Mouse (Mus musculus) adrenal gland (tissue): Measurements from ENCODE around the gene Ptprg.

Experiments used
- intact Hi-C: fragments of 180-260 bp; cut with DNase I; formaldehyde crosslinking; loops from one replicate; pipeline ENCODE4 v1.15.1; 2025

The Ptprg gene

DNA sequence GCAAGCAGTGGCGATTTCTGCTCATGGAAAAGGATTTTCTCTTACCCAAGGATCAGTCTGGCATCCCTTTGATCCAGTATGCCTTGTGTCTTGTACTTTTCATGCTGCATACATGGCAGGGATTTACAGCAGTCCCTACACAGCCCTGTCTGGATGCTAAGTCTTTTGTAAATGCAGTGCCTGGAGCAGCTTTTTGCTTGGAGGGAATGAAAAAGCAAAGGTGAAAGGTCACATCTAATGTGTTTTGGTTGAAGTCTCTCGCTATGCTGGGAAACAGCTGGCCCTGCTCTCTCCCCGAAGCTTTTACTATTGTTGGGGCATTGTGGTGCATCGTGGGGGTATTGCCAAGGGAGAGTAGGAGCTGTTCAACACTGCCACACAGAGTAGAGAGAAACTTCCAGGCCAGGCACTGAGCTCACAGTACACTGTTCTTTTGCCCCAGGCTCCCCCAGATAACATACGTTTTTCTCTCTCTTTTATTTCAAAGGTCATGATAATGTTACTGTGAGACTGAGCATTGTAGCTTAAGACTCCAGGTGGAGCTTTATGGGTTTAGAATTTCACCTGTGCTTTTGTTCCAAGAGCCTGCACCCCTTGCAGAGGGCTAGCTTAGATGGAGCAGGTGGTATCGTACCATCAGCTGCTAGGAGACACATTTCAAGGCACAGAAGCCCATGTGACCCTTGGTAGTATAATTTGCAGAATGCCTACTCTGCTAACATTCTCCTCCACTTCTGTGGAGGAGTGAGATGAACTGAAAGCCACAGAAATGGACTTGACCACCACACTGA, 529.0 kb downstream of the Ptprg start:
- intact Hi-C loops = no loop called here

DNA sequence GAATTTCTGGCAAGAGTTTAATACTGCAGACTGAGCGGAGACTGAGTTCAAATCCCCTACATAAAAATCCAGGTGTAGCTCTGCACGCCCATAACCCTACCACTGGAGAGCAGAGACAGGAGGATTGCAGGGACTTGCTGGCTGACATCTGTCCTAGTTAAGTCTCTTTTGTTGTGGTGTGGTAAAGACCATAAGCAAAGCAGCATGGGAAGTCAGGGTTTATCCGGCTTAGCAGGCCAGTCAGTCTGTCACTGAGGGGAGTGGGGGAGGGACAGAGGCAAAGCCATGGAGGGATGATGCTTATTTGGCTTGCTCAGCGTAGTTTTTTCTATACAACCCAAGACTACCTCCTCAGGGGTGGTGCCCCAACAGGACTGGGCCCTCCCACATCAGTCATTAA, 530.7 kb downstream of the Ptprg start:
- intact Hi-C loops = no loop called here

DNA sequence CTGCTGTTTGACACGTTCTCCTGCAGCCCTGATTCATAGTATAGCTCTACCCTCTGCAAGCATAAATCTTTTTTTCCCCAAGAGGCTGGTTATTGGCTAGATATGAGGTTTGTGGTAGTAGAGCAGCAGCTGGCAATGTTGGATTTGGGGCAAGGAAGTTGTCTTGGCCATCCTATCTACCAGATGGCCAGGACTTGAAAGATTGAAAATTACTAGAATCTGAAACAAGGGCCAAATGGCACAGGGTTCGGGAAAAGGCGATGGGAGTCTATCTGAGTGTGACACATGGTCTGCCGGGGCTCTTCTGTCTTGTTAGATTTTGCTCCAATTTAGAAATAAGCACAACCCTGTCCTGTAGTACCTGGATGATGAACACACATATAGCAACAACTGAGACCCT, 531.7 kb downstream of the Ptprg start:
- intact Hi-C loops = no loop called here

DNA sequence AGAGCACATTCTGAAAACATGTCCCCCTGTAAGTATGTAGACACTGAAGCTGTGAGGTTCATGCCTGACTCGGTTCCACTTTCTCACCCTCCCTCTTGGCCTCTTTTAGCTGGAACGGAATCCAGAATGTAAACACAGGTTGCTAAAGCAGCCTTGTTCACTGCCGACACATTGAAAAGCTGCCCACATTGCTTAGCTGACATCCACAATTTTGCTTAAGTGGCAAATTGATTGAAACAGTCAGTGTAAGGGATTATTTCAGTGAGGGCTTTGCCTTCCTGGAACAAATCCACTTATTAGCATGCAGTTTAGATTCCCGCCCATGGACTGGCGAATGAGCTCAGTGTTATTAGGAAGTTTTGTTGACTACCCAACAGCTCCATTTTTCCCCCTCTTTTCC, 532.8 kb downstream of the Ptprg start:
- intact Hi-C loops = no loop called here

DNA sequence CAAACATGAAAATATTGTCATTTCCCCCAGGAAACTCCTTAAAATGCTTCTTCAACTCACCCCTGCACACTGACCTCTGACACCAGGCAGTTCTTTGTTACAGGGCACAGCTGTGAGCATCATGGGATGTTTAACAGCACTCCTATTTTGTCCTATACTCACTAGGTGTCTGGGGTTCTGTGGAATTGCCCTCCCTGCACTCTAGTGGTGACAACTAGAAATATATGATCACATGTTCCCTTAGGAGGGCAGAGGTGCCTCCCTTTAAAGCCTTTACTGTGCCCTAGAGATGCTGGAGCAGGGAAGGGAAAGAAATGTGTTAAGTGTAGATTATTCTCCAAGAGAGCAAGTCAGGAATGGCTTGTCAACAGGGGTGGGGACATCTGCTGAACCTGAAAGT, 536.6 kb downstream of the Ptprg start:
- intact Hi-C loops = no loop called here

DNA sequence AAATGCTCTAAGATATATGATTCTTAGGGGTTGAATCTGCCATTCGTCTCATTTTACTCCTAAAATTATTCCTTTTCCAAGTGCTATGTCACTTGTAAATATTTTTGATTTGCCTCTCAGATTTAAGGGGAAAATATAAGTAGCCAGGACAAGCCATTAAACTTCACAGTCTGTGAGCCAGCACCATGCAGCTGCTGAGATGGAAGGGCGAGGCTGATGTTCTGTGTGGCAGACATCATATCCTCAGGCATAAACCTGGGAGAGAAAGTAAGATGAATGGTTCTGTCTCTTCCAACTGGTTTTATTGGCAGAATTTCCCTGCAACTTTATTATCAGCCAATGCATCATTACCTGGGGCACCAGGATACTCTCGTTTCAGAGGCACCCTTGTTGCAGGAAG, 538.4 kb downstream of the Ptprg start:
- intact Hi-C loops = no loop called here

DNA sequence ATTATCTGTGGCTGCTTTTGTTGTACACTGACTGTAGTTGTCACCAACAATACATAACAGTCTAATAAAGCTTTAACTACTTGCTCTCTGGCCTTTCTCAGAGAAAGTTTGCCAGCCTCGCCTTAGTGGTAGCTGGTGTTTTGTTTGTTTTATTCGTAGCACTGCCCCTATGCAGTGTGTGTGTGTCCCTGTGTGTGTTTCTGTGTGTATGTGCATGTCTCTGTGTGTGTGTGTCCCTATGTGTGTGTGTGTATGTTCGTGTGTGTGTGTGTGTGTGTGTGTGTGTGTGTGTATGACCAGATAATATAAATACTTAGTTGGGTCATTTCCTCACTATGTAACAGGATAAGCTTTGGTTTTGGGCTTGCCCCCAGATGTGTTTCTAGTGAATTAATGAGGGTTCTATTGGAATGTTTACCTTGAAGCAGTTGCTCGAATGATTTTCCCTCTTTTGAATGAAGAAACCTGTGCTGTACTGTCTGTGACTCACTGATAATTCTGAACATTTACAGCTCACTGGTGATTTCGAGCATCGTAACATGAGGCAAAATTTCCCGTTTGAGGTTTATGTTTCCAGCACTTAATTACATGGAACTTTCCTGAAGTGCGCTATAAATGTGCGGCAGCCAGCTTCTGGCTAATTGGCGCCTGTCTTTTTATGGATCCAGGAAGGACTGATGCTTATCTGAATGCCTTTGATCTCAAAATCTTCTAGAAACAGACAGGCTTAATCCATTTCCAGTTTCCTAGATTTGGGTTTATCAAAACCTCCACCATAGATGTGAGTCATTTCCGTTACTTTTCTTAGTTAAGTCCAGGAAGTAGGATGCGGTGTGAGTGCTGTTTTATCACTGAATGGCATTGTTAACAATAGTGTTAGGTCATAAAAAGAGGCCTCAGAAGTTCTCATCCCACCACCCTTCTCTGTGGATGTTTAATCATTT, 546.3 kb downstream of the Ptprg start:
- intact Hi-C loops = no loop called here

DNA sequence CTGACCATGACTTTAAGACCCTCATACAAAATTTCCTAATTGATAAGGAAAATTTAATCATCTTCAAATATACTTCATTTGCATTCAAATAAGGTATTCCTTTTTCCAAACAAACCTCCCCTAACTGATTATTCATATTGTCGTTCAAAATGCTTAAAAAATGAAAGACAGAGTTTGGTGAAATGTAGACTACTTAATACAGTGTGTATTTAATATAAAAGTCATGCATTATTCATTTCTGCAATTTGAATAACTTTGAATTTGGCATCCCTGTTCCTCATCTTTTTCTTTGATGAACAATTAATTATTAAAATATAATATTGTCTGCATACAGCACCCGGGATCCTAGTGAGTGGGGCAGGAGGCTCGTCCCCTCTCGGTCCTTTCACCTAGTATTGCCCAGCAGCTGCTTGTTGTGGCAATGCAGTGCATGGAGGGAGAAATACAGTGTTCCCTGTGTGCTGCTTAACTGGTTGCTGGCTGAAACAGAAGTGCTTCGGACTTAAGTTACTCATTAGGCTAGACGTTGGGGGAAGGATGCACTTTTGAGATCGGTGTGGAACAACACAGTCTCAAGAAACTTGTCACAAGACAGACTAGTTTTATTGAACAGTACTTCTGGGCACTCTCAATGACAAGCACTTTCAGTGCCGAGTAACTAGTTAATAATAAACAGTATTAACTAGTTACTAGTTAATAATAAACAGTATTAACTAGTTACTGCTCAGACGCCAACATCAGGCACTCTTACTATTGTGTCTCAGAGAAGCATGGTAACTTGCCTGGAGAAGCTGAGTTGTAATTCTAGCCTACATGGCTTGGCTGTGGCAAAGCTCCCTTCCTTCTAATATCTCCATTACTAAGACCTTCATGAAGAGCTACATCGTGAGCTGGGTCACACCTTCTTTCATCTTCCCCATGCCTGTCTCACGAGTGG, 549.3 kb downstream of the Ptprg start:
- intact Hi-C loops = no loop called here

DNA sequence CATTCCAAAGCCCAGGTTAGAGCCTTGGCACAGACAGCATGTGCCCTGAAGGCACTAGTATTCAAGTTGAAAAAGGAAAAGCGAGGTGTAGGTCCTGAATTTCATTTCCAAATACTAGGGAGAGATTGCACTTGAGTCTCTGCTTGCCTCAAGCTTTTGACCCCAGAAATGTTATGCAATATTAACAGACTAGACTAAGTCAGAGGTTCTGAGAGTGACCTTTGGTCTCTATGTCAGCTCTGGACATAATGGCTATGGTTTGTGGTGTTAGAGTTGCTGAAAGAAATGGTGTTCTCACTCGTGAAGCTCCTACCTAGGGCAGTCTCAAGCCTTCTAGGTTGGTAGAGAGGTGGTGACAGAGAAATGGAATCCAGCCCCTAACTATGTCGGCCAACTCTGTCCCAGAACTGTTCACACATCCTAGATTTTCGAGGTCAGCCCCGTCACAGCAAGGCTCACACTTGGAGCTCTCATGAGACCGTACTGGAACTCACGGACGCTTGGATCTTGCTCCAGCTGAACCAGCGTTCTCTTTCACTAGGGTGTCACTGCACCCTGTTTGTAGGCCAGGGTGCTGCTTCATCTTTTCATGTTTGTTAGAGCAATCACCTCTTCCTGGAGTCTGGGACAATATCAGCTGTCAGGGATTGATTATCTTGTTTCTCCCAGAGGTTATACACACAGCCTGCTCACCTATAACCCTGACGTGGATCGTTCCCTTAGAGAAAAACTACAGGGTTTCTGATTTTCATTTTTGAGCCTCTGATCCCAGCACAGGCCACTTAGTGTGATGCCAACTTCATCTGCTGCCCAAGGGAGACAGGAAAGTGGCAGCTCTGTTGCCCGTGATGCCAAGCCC, 551.2 kb downstream of the Ptprg start:
- intact Hi-C loops = no loop called here

DNA sequence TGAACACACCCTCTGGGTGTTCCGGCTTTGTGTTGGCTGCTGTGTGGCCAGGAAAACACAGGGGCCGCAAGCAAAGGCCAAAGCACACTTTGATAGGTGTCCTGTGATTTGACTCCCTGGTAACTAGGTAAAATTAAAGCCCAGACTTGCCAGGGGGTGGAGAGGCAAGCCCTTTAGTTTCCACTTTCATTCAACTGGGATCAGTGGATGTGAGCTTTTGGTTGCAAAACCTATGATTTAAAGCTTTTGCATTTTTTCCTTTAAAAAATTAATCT, 551.8 kb downstream of the Ptprg start:
- intact Hi-C loops = no loop called here

DNA sequence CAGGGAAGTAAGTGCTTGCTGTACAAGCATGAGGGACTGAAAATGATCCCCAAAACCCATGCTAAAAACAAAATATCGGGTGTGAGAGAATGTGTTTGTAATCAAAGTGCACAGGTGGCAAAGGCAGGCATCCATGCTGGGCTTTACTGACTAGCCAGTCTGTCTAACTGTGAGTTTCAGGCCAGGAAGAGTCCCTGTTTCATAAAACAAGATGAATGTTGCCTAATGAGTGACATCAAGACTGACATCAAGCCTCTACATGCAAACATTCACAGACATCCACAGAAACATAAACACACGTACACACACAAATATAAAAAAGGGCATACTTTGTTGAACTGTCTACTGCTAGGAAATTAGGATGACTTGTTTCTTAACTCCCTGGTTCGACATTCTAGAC, 552.3 kb downstream of the Ptprg start:
- intact Hi-C loops = no loop called here

DNA sequence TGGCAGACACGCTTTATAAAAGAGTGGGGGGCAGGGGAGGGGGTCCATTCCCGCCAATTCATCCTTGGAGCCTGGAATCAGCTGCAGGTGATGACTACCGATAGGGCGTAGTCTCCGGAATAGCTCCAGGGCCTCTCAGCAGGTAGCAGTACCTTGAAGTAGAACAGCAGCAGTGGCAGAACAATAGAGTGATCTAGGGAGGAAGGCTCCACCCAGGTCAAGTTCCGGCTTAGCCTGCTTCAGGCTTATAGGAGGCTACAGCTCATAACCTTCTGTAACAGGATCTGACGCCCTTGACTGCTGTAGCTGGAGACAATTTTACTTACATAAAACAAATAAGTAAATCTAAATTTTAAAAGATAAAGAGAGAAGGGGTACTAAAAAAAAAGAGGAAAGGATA, 554.1 kb downstream of the Ptprg start:
- intact Hi-C loops = no loop called here

DNA sequence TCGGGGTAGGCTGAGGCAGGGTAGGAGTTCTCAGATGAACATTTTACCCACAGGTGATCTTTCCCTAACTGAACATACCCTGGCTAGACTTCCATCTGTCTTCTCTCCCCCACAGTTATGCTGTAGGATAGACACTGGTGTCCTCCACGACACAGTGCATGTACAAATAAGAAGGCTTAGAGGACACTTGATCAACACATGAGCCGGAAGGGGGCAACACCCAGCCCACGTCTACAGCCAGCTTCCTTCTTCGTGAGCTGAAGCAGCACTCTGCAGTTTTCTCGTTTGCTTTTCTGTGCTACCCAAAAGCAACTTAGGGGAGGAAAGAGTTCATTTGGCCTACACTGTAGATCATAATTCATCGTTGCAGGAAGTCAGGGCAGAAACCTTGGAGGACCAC, 554.7 kb downstream of the Ptprg start:
- intact Hi-C loops = no loop called here

DNA sequence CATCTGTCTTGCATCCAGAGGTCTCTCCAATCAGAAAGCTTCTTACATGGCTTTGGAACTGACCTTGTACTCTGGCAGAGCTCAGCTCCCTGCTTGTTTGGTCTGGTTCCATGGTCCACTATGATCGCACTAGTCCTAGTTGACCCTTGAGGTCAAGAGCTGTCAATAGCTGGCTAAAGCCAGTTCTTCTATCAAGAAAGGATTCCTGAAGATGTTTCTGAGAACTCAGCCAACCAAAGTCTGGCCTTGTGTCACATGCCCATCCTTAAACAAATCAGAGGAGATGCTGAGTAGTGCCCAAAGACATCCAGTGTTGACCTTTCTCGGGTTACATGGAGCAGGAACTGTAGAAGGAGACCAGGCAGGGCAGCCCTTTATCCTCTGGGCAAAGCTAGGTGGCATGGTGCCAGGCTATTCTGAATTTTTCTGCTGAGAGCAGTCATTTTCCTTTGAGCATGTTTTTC, 559.2 kb downstream of the Ptprg start:
- intact Hi-C loops = no loop called here

DNA sequence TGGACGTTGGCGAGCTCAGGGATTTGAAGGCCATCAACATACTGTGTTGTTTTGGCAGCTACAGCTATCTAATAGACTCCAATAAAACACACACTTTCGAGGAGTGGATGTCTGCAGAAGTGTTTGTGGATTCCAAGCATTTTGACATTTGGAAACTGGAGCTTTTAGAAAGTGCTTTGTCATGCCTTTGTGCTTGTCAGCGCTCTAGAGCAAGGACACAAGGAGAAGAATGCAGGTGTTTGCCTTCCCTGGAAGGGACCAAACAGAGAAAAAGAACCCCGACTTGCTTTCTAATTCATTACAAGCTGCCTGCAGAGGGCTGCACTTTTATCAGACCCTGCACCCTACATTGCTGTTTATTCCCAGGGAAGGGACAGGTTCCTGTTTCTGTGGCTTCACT, 560.0 kb downstream of the Ptprg start:
- intact Hi-C loops = no loop called here

DNA sequence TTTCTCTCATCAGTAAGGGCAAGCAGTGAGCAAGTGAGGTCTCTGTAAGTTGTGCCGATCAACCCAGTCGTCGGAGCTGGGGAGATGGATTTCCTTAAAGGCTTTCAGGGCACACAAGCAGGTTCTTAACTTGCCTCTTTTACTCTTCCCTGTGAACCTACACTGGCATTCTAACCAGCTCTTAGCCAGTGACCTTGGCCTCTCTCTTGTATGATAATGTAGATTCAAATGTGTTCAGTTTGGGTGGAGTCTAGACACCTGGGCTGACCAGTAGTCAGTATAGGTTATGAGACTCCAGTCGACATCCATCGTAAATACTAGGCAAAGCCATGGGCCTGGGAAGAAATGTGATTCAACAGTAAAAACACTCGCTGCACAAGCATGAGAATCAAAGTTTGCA, 560.7 kb downstream of the Ptprg start:
- intact Hi-C loops = no loop called here

DNA sequence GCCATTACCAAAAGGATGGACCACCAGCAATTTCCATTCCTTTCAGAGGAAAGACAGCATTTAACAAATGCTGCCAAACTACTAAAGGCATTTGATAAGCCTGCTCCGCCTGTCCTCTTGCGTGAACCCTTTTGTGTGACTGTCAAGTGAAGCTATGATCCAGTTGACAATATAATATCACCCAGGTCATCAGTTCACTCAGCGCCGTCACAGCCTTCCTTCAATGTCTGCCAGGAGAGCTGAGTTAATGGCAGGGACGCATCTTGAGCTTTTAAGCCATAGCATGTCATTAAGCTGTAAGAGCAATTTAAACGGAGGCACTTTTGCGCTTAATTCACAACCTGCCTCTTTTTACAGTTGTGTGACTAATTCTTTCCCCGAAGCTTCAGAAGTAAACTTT, 565.9 kb downstream of the Ptprg start:
- intact Hi-C loops = no loop called here

DNA sequence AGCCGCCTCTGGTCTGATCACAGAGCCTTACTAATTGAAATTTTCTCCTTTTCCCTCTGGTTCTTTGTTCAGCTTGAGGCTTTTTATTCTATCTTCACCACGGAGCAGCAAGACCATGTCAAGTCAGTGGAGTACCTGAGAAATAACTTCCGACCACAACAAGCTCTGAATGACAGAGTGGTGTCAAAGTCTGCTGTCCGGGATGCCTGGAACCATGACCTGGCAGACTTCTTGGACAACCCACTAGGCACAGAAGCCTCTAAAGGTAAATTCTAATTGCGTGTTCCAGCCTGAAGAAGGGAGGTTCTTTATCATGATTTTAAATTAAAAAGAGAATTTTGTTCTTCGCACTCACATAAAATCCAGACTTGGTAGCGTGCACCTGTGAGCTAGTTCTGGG, 568.6 kb downstream of the Ptprg start:
- intact Hi-C loops = no loop called here

DNA sequence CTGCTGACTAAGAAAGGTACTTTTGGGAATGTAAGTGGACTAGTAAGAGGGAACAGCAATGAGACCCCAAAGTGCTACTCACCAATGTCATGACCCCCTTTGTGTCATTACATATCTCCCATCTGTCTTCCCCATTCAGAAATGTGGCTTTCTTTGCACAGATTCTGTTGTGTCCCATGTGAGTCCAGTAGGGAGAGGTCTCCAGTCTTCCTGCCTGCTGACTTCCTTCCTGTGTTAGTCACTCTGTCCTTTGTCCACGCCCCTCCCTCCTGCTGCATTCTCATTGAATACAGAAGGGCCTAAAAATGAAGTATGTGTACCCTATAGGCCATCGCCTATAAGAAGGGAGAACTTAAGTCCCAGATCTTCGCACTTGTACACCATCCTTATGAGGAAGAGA, 571.4 kb downstream of the Ptprg start:
- intact Hi-C loops = no loop called here

DNA sequence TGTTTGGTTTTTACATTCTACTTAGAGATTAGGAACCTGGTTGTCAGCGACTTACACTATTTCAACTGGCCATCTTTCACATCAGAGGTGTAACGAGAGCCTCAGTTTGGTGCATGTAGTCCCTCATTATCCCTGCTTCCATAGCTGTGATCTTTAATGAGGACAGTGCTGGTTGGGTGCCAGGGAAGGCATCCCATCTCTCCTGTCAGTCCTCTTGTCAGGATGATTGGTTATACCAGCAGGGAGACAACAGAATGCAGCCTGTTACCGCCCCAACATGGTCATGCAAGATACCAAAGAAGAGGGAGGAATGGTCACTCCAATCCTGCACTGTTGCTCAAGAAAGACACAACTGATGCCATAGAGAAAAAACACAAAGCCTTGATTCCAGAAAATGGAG, 574.6 kb downstream of the Ptprg start:
- intact Hi-C loops = no loop called here
